Mouse (Mus musculus) stomach, embryonic 16.5 days (tissue): Measurements from ENCODE around the gene Gm17655. TPM values are rescaled to one million over a fixed set of nuclear protein-coding genes. Genes with fewer than 3 reads are reported as not detected.

ENCODE experiments used
- ATAC-seq: fragments of 200-750 bp; cut with Nextera tagmentation; 2 replicates; pipeline ENCODE4 v1.8.0; 2017; ENCODE audit warnings: moderate number of reproducible peaks, moderate TSS enrichment; ENCODE audit not compliant: insufficient read depth, low FRiP score
- H3K27ac ChIP-seq: fragments of 300-500 bp; sonication (generic); 2 replicates; pipeline ENCODE4 v1.5.1; 2014; ENCODE audit warnings: low read length
- H3K27me3 ChIP-seq: fragments of 300-500 bp; sonication (generic); 2 replicates; pipeline ENCODE4 v1.6.1; 2014; ENCODE audit warnings: low read length, control low read depth, mixed read lengths; ENCODE audit not compliant: control insufficient read depth, insufficient read depth
- H3K36me3 ChIP-seq: fragments of 300-500 bp; sonication (generic); 2 replicates; pipeline ENCODE4 v1.6.1; 2014; ENCODE audit warnings: low read length; ENCODE audit not compliant: control insufficient read depth, insufficient read depth
- H3K4me1 ChIP-seq: fragments of 300-500 bp; sonication (generic); 2 replicates; pipeline ENCODE4 v1.6.1; 2014; ENCODE audit warnings: low read length, control low read depth, mixed read lengths; ENCODE audit not compliant: control insufficient read depth, insufficient read depth
- H3K4me2 ChIP-seq: fragments of 300-500 bp; sonication (generic); 2 replicates; pipeline ENCODE4 v1.6.1; 2014; ENCODE audit warnings: low read depth, low read length, mixed read lengths
- H3K4me3 ChIP-seq: fragments of 300-500 bp; sonication (generic); replicated peaks from 2 replicates; pipeline ENCODE4 v1.5.1; 2014; ENCODE audit warnings: mild to moderate bottlenecking, low read length
- H3K9ac ChIP-seq: fragments of 300-500 bp; sonication (generic); 2 replicates; pipeline ENCODE4 v1.6.1; 2014; ENCODE audit warnings: low read length
- H3K9me3 ChIP-seq: fragments of 300-500 bp; sonication (generic); replicated peaks from 2 replicates; pipeline ENCODE4 v1.6.1; 2016; ENCODE audit warnings: low read length, control low read depth; ENCODE audit not compliant: control insufficient read depth
- WGBS: fragments of 180-500 bp; shearing (Covaris S2); extraction: QIAGEN DNeasy Blood & Tissue Kit; methylation state at CpG from one replicate; pipeline ENCODE4 v1.1.7; 2014; 5-methylcytosine and 5-hydroxymethylcytosine counted together
- polyA plus RNA-seq: library from polyadenylated mRNA; unstranded; fragments of >200 nt; fragmentation: Nextera tagmentation; extraction: Ambion mirVana; gene quantifications from 2 replicates; pipeline ENCODE4 v1.2.1, GENCODE M21; 2015

Gm17655 gene
- polyA plus RNA-seq, 1 experiment from 2014 or later = 5.3 TPM

GRCm38 (mm10) chr5:110102853-110103625 is 30.7 kb upstream of the Gm17655 start:
- no peak for ATAC-seq
- no peak overlapping the region for H3K4me2 ChIP-seq
- peaks cover 23% of the 10 kb centered on the region for H3K4me1 ChIP-seq
- no peak overlapping the region for H3K9ac ChIP-seq
- 93% methylated on average over 19 of the region's 19 CpGs for WGBS
- H3K36me3 ChIP-seq = peaks cover 36% of the 10 kb centered on the region
- no peaks in the 10 kb centered on the region for H3K27me3 ChIP-seq
- H3K9me3 ChIP-seq = peaks cover 6% of the 10 kb centered on the region
- H3K4me3 ChIP-seq = no peak overlapping the region
- no peak overlapping the region for H3K27ac ChIP-seq

DNA sequence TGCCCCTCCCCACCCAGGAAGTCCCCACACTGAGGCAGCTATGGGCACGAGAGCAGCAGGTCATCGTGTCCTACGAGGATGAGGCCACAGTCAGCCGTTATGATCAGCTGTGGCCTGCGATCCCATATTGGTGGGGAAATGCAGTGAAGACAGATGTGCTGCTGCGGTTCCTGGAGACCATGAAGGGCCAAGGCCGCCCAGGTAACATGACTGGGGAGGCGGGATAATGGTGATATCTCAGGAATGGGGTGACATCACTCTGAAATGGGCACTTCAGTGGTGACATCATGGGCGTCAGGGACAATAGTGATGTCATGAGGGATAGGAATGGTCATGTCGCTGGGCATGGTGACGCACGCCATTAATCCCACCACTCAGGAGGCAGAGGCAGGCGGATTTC is 30.1 kb upstream of the Gm17655 start:
- no peak for ATAC-seq
- H3K27ac ChIP-seq = no peak overlapping the region
- no peak overlapping the region for H3K4me2 ChIP-seq
- H3K4me1 ChIP-seq = peaks cover 23% of the 10 kb centered on the region
- H3K36me3 ChIP-seq = peaks cover 36% of the 10 kb centered on the region
- 85% methylated on average over 13 of the region's 13 CpGs for WGBS
- no peak overlapping the region for H3K4me3 ChIP-seq
- no peak overlapping the region for H3K9ac ChIP-seq
- H3K27me3 ChIP-seq = no peaks in the 10 kb centered on the region
- peaks cover 6% of the 10 kb centered on the region for H3K9me3 ChIP-seq

DNA sequence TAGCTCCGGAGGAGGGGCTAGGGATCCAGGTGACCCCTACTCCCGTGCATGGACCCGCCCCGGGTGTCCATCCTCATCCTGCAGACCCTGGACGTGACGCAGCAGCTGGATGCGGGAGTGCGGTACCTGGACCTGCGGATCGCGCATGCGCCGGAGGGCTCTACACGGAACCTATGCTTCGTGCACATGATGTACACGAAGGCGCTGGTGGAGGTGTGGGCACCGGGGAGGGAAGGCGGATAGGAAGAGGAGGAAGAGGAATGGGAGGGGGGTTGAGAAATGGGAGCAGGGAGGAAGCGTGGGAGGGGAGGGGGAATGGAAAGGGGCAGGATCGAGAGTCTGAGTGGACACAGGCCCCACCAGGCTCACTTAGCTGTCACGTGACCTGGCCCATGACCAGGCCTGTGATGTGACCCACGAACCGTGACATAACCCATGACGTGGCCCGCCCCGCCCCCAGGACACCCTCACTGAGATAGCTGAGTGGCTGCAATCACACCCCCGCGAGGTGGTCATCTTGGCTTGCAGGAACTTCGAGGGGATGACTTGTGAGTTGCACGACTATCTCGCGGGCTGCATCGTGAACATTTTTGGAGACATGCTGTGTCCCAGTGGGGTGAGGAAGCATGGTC is 29.5 kb upstream of the Gm17655 start:
- H3K36me3 ChIP-seq = peaks cover 36% of the 10 kb centered on the region
- 13% methylated on average over 34 of the region's 34 CpGs for WGBS
- H3K4me3 ChIP-seq = peak overlapping the region; percentile 40
- H3K4me2 ChIP-seq = peak overlapping the region; percentile 76
- no peak overlapping the region for H3K27ac ChIP-seq
- H3K4me1 ChIP-seq = peaks cover 21% of the 10 kb centered on the region
- H3K27me3 ChIP-seq = no peaks in the 10 kb centered on the region
- peak; percentile 33 for ATAC-seq
- H3K9me3 ChIP-seq = peaks cover 6% of the 10 kb centered on the region
- H3K9ac ChIP-seq = peak overlapping the region; percentile 49

- H3K36me3 ChIP-seq = peaks cover 33% of the 10 kb centered on the region
- H3K4me1 ChIP-seq = peaks cover 17% of the 10 kb centered on the region
- WGBS = 1% methylated on average over 34 of the region's 37 CpGs
- no peak overlapping the region for H3K27ac ChIP-seq
- peak overlapping the region; percentile 40 for H3K4me3 ChIP-seq
- peaks cover 6% of the 10 kb centered on the region for H3K9me3 ChIP-seq
- 0 out of 2 replicates have a peak, but pooled peaks have one; percentile 11 for ATAC-seq
- H3K4me2 ChIP-seq = peak overlapping the region; percentile 76
- peak overlapping the region; percentile 49 for H3K9ac ChIP-seq
- H3K27me3 ChIP-seq = no peaks in the 10 kb centered on the region
Measured at GRCm38 (mm10) chr5:110100921-110101631, 28.8 kb upstream of the Gm17655 start.

- Histone ChIP-seq H3K4me3 (no peak within 1 kb of the TSS; the same call in 1 of the 2 replicates), H3K27ac (peak within 1 kb of the TSS; percentile 38; the same call in 1 of the 2 replicates), H3K9ac (no peak within 1 kb of the TSS), H3K36me3 (peaks cover 22% of the 10 kb centered on the region), H3K4me1 (peaks cover 18% of the 10 kb centered on the region), H3K9me3 (peaks cover under 1% of the 10 kb centered on the region), H3K4me2 (peak within 1 kb of the TSS; percentile 76), H3K27me3 (no peaks in the 10 kb centered on the region)
- WGBS = 10% methylated on average over 25 of the region's 25 CpGs
- ATAC-seq = no peak
Measured at GRCm38 (mm10) chr5:110099656-110100580, 27.6 kb upstream of the Gm17655 start, which contains the start of gene Plcxd1. Plcxd1 (plus strand) TSS chr5:110099969.

GRCm38 (mm10) chr5:110098991-110099477 is 26.7 kb upstream of the Gm17655 start:
- Histone ChIP-seq H3K4me3 (no peak overlapping the region), H3K36me3 (peaks cover 13% of the 10 kb centered on the region), H3K9ac (no peak overlapping the region), H3K4me1 (peaks cover 21% of the 10 kb centered on the region), H3K4me2 (no peak overlapping the region), H3K27me3 (no peaks in the 10 kb centered on the region), H3K27ac (no peak overlapping the region), H3K9me3 (no peaks in the 10 kb centered on the region; the same call in 1 of the 2 replicates)
- 48% methylated on average over 1 of the region's 1 CpGs for WGBS
- no peak for ATAC-seq

- H3K4me3 ChIP-seq = peak overlapping the region; percentile 55
- 3% methylated on average over 4 of the region's 4 CpGs for WGBS
- peak overlapping the region; percentile 63 for H3K9ac ChIP-seq
- no peaks in the 10 kb centered on the region for H3K27me3 ChIP-seq
- H3K4me1 ChIP-seq = 0 out of 2 replicates have a peak, but pooled peaks cover 7% of the 10 kb centered on the region
- H3K36me3 ChIP-seq = no peaks in the 10 kb centered on the region
- H3K4me2 ChIP-seq = peak overlapping the region; percentile 81
- no peak for ATAC-seq
- H3K9me3 ChIP-seq = no peaks in the 10 kb centered on the region
- peak overlapping the region; percentile 34 for H3K27ac ChIP-seq
Measured at GRCm38 (mm10) chr5:110094847-110095213, 22.5 kb upstream of the Gm17655 start.
